Mouse (Mus musculus): ENCODE measurements at regions not wholly inside any gene's neighbourhood (a gene's known extent, or its start where the extent isn't known, plus 50 kb on each side); places are given as distances from the start of the nearest gene placed in this dataset.

GRCm38 (mm10) chr3:12262342-12262741 lies 1926.9 kb upstream of the Gm38303 start:
- H3K4me3 ChIP-seq (ENCODE audit: insufficient read depth, low read depth, low read length), result no peak overlapping the region
- WGBS, result 76% methylated on average over 1 of the region's 1 CpGs
- no peak for DNase-seq
- no peak for TF ChIP-seq POLR2A (IDR thresholded peaks at IDR 0.05; ENCODE audit: low read depth, low read length)
- TF ChIP-seq CTCF (conservative IDR thresholded peaks at IDR 0.05; ENCODE audit: insufficient read depth, insufficient read length, low read depth, low read length), result no peak
- H3K4me1 ChIP-seq (ENCODE audit: control insufficient read depth, insufficient read depth, low read length), result no peaks in the 10 kb centered on the region
- no peaks in the 10 kb centered on the region for H3K27me3 ChIP-seq (replicated peaks; ENCODE audit: control insufficient read depth, insufficient read depth, low read length)
- H3K36me3 ChIP-seq (ENCODE audit: control insufficient read depth, insufficient read depth, low read length), result no peaks in the 10 kb centered on the region
- no peak overlapping the region for H3K27ac ChIP-seq (ENCODE audit: insufficient read depth, low read depth, low read length)

GRCm38 (mm10) chr3:12257650-12258049 lies 1922.2 kb upstream of the Gm38303 start:
- no peak overlapping the region for H3K27ac ChIP-seq (ENCODE audit: insufficient read depth, low read depth, low read length)
- no peak overlapping the region for H3K4me3 ChIP-seq (ENCODE audit: insufficient read depth, low read depth, low read length)
- no peaks in the 10 kb centered on the region for H3K4me1 ChIP-seq (ENCODE audit: control insufficient read depth, insufficient read depth, low read length)
- no peak for DNase-seq
- WGBS, result 78% methylated on average over 1 of the region's 1 CpGs
- TF ChIP-seq POLR2A (IDR thresholded peaks at IDR 0.05; ENCODE audit: low read depth, low read length) (no peak), CTCF (conservative IDR thresholded peaks at IDR 0.05; ENCODE audit: insufficient read depth, insufficient read length, low read depth, low read length) (no peak)
- H3K36me3 ChIP-seq (ENCODE audit: control insufficient read depth, insufficient read depth, low read length), result no peaks in the 10 kb centered on the region
- H3K27me3 ChIP-seq (replicated peaks; ENCODE audit: control insufficient read depth, insufficient read depth, low read length), result no peaks in the 10 kb centered on the region

GRCm38 (mm10) chr3:12246145-12246544 lies 1910.7 kb upstream of the Gm38303 start:
- Histone ChIP-seq H3K4me1 (ENCODE audit: control insufficient read depth, insufficient read depth, low read length) (no peaks in the 10 kb centered on the region), H3K27ac (ENCODE audit: insufficient read depth, low read depth, low read length) (no peak overlapping the region), H3K4me3 (ENCODE audit: insufficient read depth, low read depth, low read length) (no peak overlapping the region), H3K36me3 (ENCODE audit: control insufficient read depth, insufficient read depth, low read length) (no peaks in the 10 kb centered on the region), H3K27me3 (replicated peaks; ENCODE audit: control insufficient read depth, insufficient read depth, low read length) (no peaks in the 10 kb centered on the region)
- DNase-seq, result no peak
- 91% methylated on average over 3 of the region's 3 CpGs for WGBS
- TF ChIP-seq CTCF (conservative IDR thresholded peaks at IDR 0.05; ENCODE audit: insufficient read depth, insufficient read length, low read depth, low read length), result no peak
- TF ChIP-seq POLR2A (IDR thresholded peaks at IDR 0.05; ENCODE audit: low read depth, low read length), result no peak

GRCm38 (mm10) chr3:12241026-12241425 lies 1905.5 kb upstream of the Gm38303 start:
- Histone ChIP-seq H3K27ac (ENCODE audit: insufficient read depth, low read depth, low read length) (no peak overlapping the region), H3K36me3 (ENCODE audit: control insufficient read depth, insufficient read depth, low read length) (no peaks in the 10 kb centered on the region), H3K27me3 (replicated peaks; ENCODE audit: control insufficient read depth, insufficient read depth, low read length) (no peaks in the 10 kb centered on the region), H3K4me1 (ENCODE audit: control insufficient read depth, insufficient read depth, low read length) (no peaks in the 10 kb centered on the region), H3K4me3 (ENCODE audit: insufficient read depth, low read depth, low read length) (no peak overlapping the region)
- DNase-seq, result no peak
- no peak for TF ChIP-seq CTCF (conservative IDR thresholded peaks at IDR 0.05; ENCODE audit: insufficient read depth, insufficient read length, low read depth, low read length)
- WGBS, result 59% methylated on average over 1 of the region's 1 CpGs

GRCm38 (mm10) chr3:12227741-12228480 lies 1892.4 kb upstream of the Gm38303 start:
- peak; percentile 53 for DNase-seq
- Histone ChIP-seq H3K27me3 (replicated peaks; ENCODE audit: control insufficient read depth, insufficient read depth, low read length) (no peaks in the 10 kb centered on the region), H3K27ac (ENCODE audit: insufficient read depth, low read depth, low read length) (peak overlapping the region; percentile 45; the same call in 1 of the 2 replicates), H3K4me3 (ENCODE audit: insufficient read depth, low read depth, low read length) (no peak overlapping the region), H3K4me1 (ENCODE audit: control insufficient read depth, insufficient read depth, low read length) (no peaks in the 10 kb centered on the region; the same call in 1 of the 2 replicates), H3K36me3 (ENCODE audit: control insufficient read depth, insufficient read depth, low read length) (no peaks in the 10 kb centered on the region)
- TF ChIP-seq CTCF (conservative IDR thresholded peaks at IDR 0.05; ENCODE audit: insufficient read depth, insufficient read length, low read depth, low read length) (no peak), POLR2A (IDR thresholded peaks at IDR 0.05; ENCODE audit: low read depth, low read length) (no peak)

- 72% methylated on average over 3 of the region's 3 CpGs for WGBS
- TF ChIP-seq CTCF (conservative IDR thresholded peaks at IDR 0.05; ENCODE audit: insufficient read depth, insufficient read length, low read depth, low read length) (no peak), POLR2A (IDR thresholded peaks at IDR 0.05; ENCODE audit: low read depth, low read length) (no peak)
- peak; percentile 59 for DNase-seq
These were observed 1891.3 kb upstream of the Gm38303 start for GRCm38 (mm10) chr3:12226816-12227215.

GRCm38 (mm10) chr3:12224851-12225250 lies 1889.4 kb upstream of the Gm38303 start:
- Histone ChIP-seq H3K4me1 (ENCODE audit: control insufficient read depth, insufficient read depth, low read length) (no peaks in the 10 kb centered on the region; the same call in 1 of the 2 replicates), H3K27ac (ENCODE audit: insufficient read depth, low read depth, low read length) (no peak overlapping the region), H3K27me3 (replicated peaks; ENCODE audit: control insufficient read depth, insufficient read depth, low read length) (no peaks in the 10 kb centered on the region), H3K4me3 (ENCODE audit: insufficient read depth, low read depth, low read length) (no peak overlapping the region), H3K36me3 (ENCODE audit: control insufficient read depth, insufficient read depth, low read length) (no peaks in the 10 kb centered on the region)
- TF ChIP-seq CTCF (conservative IDR thresholded peaks at IDR 0.05; ENCODE audit: insufficient read depth, insufficient read length, low read depth, low read length) (no peak), POLR2A (IDR thresholded peaks at IDR 0.05; ENCODE audit: low read depth, low read length) (no peak)
- DNase-seq, result no peak

More at GRCm38 (mm10) chr3:12226816-12227215, 1891.3 kb upstream of the Gm38303 start:
- H3K4me3 ChIP-seq (ENCODE audit: insufficient read depth, low read depth, low read length), result no peak overlapping the region
- no peaks in the 10 kb centered on the region; the same call in 1 of the 2 replicates for H3K4me1 ChIP-seq (ENCODE audit: control insufficient read depth, insufficient read depth, low read length)
- no peaks in the 10 kb centered on the region for H3K27me3 ChIP-seq (replicated peaks; ENCODE audit: control insufficient read depth, insufficient read depth, low read length)
- no peaks in the 10 kb centered on the region for H3K36me3 ChIP-seq (ENCODE audit: control insufficient read depth, insufficient read depth, low read length)
- H3K27ac ChIP-seq (ENCODE audit: insufficient read depth, low read depth, low read length), result no peak overlapping the region
